Mouse (Mus musculus): ENCODE results near the gene Dcst1.

DNA sequence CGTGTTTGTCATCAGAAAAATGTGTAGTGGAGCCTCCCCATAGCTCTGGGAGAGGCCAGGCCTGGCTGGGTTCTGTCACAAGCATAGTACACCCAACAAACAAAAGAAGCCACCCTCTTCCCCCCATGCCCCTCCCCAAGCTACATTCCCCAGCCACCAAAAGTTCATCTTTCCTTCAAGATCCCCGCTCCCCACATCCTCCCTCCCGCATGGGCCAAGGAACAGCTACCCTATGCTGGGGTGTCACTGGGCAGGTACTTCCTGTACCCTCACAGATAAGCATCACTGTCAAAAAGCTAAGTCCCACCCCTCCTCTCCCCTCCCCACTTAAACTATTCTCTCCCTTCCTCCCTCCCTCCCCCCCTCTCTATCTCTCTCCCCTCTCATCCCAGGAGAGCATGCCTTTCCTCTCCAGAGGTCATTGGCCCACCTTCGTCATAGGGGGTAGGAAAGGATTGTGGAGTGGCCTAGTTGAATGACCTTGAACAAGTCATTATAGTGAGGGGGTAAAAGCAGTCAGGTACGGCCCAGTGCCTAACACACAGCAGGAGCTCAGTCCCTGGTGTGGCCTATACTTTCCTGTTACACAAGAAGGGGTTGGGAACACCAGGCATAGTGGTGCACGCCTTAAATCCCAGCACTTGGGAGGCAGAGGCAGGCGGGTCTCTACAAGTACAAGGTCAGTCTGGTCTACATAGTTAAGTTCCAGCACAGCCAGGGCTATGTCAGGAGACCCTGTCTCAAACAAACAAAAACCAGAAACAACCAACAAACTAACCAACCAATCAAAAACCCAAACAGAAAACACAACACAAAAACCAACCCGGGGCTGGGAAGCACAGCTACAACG is 17.2 kb upstream of the Dcst1 start:
- TF ChIP-seq POLR2A (IDR thresholded peaks at IDR 0.05; ENCODE audit: low read depth, low read length) = no peak
- no peak for TF ChIP-seq CTCF (conservative IDR thresholded peaks at IDR 0.05; ENCODE audit: insufficient read depth, insufficient read length, low read depth, low read length)

Data from kidney, adult 2 months (tissue).